Mouse (Mus musculus): ENCODE data around the gene Olfr136. TPM values are rescaled to one million over a fixed set of nuclear protein-coding genes. Genes with fewer than 3 reads are reported as not detected.

The Olfr136 gene
- polyA plus RNA-seq (2015; fragmentation: Nextera tagmentation; extraction: Ambion mirVana), result not detected in 2 replicates

DNA sequence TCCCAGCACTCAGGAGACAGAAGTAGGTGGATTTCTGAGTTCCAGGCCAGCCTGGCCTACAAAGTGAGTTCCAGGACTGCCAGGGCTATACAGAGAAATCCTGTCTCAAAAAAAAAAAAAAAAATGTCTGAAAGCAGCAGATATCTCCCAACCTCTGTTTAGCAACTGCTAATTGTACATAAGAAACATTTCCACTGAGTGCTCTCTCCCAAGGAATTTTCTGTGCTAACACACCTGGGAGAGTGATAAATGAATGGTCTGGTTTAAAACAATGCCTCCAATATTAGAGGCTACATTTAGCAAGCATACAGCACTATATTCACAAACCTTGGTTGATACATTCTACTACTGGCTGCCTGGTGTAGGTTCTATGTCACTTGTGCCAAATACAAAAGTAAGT, at the start of gene Olfr136:
Olfr136 (plus strand) TSS at position 301 of the 400 bp plus-strand sequence.

DNA sequence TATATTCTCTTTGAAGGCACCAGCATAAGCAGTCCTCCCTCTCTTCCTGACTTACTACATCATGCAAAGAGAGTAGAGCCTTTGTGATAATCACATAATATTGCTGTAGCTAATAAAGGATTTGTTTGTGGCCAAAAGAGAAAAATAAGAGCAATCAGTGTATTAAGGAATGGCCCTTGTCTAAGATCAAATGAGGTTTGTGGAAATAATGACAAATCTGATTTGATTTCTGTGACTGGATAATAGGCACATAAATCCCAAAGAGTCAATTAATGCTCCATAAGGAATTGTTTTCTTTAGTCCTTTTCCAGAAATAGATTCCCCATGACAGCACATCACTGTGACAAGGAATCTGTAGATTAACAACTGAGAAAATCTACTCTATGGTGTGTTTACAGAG, 22.2 kb upstream of the Olfr136 start, which contains the start of gene Olfr137:
Olfr137 (minus strand) TSS at position 101 of the 400 bp plus-strand sequence.

Other genes with a start within 250 kb of the Olfr136 start
- not detected in 2 replicates for gene Olfr131, start 241.1 kb upstream of the Olfr136 start, polyA plus RNA-seq (2015; fragmentation: Nextera tagmentation; extraction: Ambion mirVana)
- not detected in 2 replicates for gene Olfr132, start 195.3 kb upstream of the Olfr136 start, polyA plus RNA-seq (2015; fragmentation: Nextera tagmentation; extraction: Ambion mirVana)
- gene Olfr133, start 184.6 kb upstream of the Olfr136 start, polyA plus RNA-seq (2015; fragmentation: Nextera tagmentation; extraction: Ambion mirVana), result not detected in 2 replicates
- not detected in 2 replicates for gene Olfr134, start 158.4 kb upstream of the Olfr136 start, polyA plus RNA-seq (2015; fragmentation: Nextera tagmentation; extraction: Ambion mirVana)
- not detected in 2 replicates for gene Olfr135, start 125.5 kb upstream of the Olfr136 start, polyA plus RNA-seq (2015; fragmentation: Nextera tagmentation; extraction: Ambion mirVana)
- not detected in 2 replicates for gene Olfr138, start 68.8 kb upstream of the Olfr136 start, polyA plus RNA-seq (2015; fragmentation: Nextera tagmentation; extraction: Ambion mirVana)
- gene Olfr137, start 22.3 kb upstream of the Olfr136 start, polyA plus RNA-seq (2015; fragmentation: Nextera tagmentation; extraction: Ambion mirVana), result not detected in 2 replicates
- gene Esp36, start 90.4 kb downstream of the Olfr136 start, polyA plus RNA-seq (2015; fragmentation: Nextera tagmentation; extraction: Ambion mirVana), result not detected in 2 replicates
- gene Esp34, start 224.4 kb downstream of the Olfr136 start, polyA plus RNA-seq (2015; fragmentation: Nextera tagmentation; extraction: Ambion mirVana), result not detected in 2 replicates

Data from adrenal gland, postnatal 0 days (tissue).